ENCODE assay signal across 19 mouse cellular contexts in the genomic region with DNA sequence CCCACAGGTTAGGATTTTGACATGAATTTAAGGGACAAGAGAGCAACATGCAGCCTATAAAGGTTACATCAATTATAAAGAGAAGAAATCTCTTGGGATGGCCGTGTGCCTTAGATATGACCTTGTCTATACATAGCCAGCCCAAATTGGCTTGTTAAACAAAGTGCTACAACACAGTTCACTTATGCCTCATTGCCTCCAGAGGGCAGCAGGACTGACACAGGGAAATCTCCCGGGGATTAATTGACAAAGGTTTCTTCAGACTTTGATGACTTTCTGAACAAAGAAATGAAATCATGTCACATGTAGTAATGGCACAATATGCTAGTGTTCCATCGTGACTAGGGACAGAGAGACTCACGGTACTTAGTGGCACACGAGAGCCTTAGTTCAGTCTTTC. TPM values are rescaled to one million over a fixed set of nuclear protein-coding genes. Genes with fewer than 3 reads are reported as not detected.
DNase-seq lines count a peak whose midpoint lies in the region; ATAC-seq and TF ChIP-seq lines count a peak whose summit lies in the region.
"Had no signal": no experiment of that assay in that cellular context is flagged by ENCODE, and none has a peak within 500 bp of the region (broad histone marks: within the 10 kb centered on the region; RNA-seq: fewer than 3 reads in every experiment).

No protein-coding gene starts in this region.

- peaks cover under 1% of the 10 kb centered on the region; the same call in 1 of the 2 replicates for H3K4me1 ChIP-seq in heart, embryonic 10.5 days
- H3K4me1 ChIP-seq in heart, embryonic 11.5 days (ENCODE audit: control insufficient read depth, insufficient read depth, low read length): no peaks in the 10 kb centered on the region
- no peaks in the 10 kb centered on the region for H3K4me1 ChIP-seq in lung, embryonic 14.5 days (ENCODE audit: insufficient read depth)
- H3K4me1 ChIP-seq in forebrain, embryonic 10.5 days: peaks cover 35% of the 10 kb centered on the region
- H3K4me1 ChIP-seq: heart, embryonic 15.5 days; liver, embryonic 12.5 days; lung, embryonic 15.5 days had no signal

- H3K9ac ChIP-seq in heart, embryonic 11.5 days (ENCODE audit: low read depth, low read length): no peak overlapping the region
- H3K9ac ChIP-seq in lung, embryonic 14.5 days: no peak overlapping the region
- H3K9ac ChIP-seq: forebrain, embryonic 13.5 days; heart, embryonic 15.5 days; liver, embryonic 12.5 days; lung, embryonic 15.5 days had no signal

- no peaks in the 10 kb centered on the region for H3K9me3 ChIP-seq in heart, embryonic 10.5 days
- no peaks in the 10 kb centered on the region for H3K9me3 ChIP-seq in heart, embryonic 11.5 days (replicated peaks; ENCODE audit: control insufficient read depth, low read length)
- H3K9me3 ChIP-seq in lung, embryonic 14.5 days (ENCODE audit: low read depth, low read length): no peaks in the 10 kb centered on the region
- H3K9me3 ChIP-seq in forebrain, embryonic 10.5 days: no peaks in the 10 kb centered on the region
- H3K9me3 ChIP-seq: embryonic facial prominence, embryonic 10.5 days; forebrain, embryonic 13.5 days; heart, embryonic 15.5 days; liver, embryonic 12.5 days; lung, embryonic 15.5 days had no signal

- no peak for ATAC-seq in heart, embryonic 11.5 days (replicated peaks; ENCODE audit: insufficient number of reproducible peaks, low FRiP score, low TSS enrichment)
- no peak for ATAC-seq in lung, embryonic 14.5 days (ENCODE audit: insufficient read depth)
- ATAC-seq: forebrain, embryonic 13.5 days; liver, embryonic 12.5 days had no signal

- WGBS in heart, embryonic 10.5 days: 74% methylated on average over 5 of the region's 5 CpGs
- 75% methylated on average over 5 of the region's 5 CpGs for WGBS in heart, embryonic 11.5 days (ENCODE audit: insufficient replicate concordance)
- WGBS in lung, embryonic 14.5 days: 70% methylated on average over 5 of the region's 5 CpGs
- WGBS in forebrain, embryonic 10.5 days: 67% methylated on average over 5 of the region's 5 CpGs

- H3K27me3 ChIP-seq in heart, embryonic 10.5 days (ENCODE audit: insufficient read depth, poor library complexity, severe bottlenecking): peaks cover 16% of the 10 kb centered on the region
- peaks cover 7% of the 10 kb centered on the region; the same call in 1 of the 2 replicates for H3K27me3 ChIP-seq in heart, embryonic 11.5 days (ENCODE audit: control insufficient read depth, insufficient read depth, low read length)
- H3K27me3 ChIP-seq in lung, embryonic 14.5 days (ENCODE audit: insufficient read depth, low read length): peaks cover 8% of the 10 kb centered on the region; the same call in 1 of the 2 replicates
- peaks cover 15% of the 10 kb centered on the region for H3K27me3 ChIP-seq in forebrain, embryonic 10.5 days (ENCODE audit: poor library complexity, severe bottlenecking)

- H3K4me2 ChIP-seq in heart, embryonic 11.5 days: no peak overlapping the region
- H3K4me2 ChIP-seq in lung, embryonic 14.5 days: no peak overlapping the region
- H3K4me2 ChIP-seq: forebrain, embryonic 13.5 days; heart, embryonic 15.5 days; liver, embryonic 12.5 days; lung, embryonic 15.5 days had no signal

- peak; percentile 22 for DNase-seq in heart, embryonic 10.5 days (ENCODE audit: low spot score)
- no peak for DNase-seq in lung, embryonic 14.5 days
- no peak for DNase-seq in lung, postnatal 36 days
- DNase-seq in NIH3T3 (ENCODE audit: low read depth): peak; percentile 5
- peak; percentile 47 for DNase-seq in retina, postnatal 1 day
- no peak for DNase-seq in forebrain, embryonic 10.5 days (ENCODE audit: extremely low spot score, low spot score)
- DNase-seq: adrenal gland, postnatal 25 days; cerebellum, adult 11-12 months; kidney, adult 8-10 months; kidney, postnatal 25 days; layer of hippocampus, adult 9-11 months; thymus, postnatal 36 days had no signal

- 0 out of 2 replicates have a peak, but pooled peaks have one; percentile 17 for TF ChIP-seq CTCF in lung, embryonic 14.5 days (IDR thresholded peaks at IDR 0.05; ENCODE audit: low read depth)

- no peak overlapping the region for H3K4me3 ChIP-seq in heart, embryonic 10.5 days
- no peak overlapping the region for H3K4me3 ChIP-seq in heart, embryonic 11.5 days (ENCODE audit: low read depth, low read length)
- no peak overlapping the region for H3K4me3 ChIP-seq in lung, embryonic 14.5 days (ENCODE audit: low read depth, low read length)
- no peak overlapping the region for H3K4me3 ChIP-seq in forebrain, embryonic 10.5 days
- H3K4me3 ChIP-seq: embryonic facial prominence, embryonic 10.5 days; forebrain, embryonic 13.5 days; heart, embryonic 15.5 days; liver, embryonic 12.5 days; lung, embryonic 15.5 days had no signal

- no peaks in the 10 kb centered on the region for H3K36me3 ChIP-seq in heart, embryonic 10.5 days
- no peaks in the 10 kb centered on the region for H3K36me3 ChIP-seq in heart, embryonic 11.5 days (ENCODE audit: control insufficient read depth, insufficient read depth, low read length)
- H3K36me3 ChIP-seq in lung, embryonic 14.5 days (ENCODE audit: insufficient read depth): no peaks in the 10 kb centered on the region
- no peaks in the 10 kb centered on the region for H3K36me3 ChIP-seq in forebrain, embryonic 10.5 days (replicated peaks)
- H3K36me3 ChIP-seq: embryonic facial prominence, embryonic 10.5 days; G1E; heart, embryonic 15.5 days; liver, embryonic 12.5 days; lung, embryonic 15.5 days had no signal

- H3K27ac ChIP-seq in heart, embryonic 10.5 days: no peak overlapping the region
- H3K27ac ChIP-seq in heart, embryonic 11.5 days (ENCODE audit: low read depth, low read length): no peak overlapping the region
- H3K27ac ChIP-seq in lung, embryonic 14.5 days (ENCODE audit: low read depth): no peak overlapping the region
- H3K27ac ChIP-seq in forebrain, embryonic 10.5 days: no peak overlapping the region
- H3K27ac ChIP-seq: embryonic facial prominence, embryonic 10.5 days; forebrain, embryonic 13.5 days; heart, embryonic 15.5 days; liver, embryonic 12.5 days; lung, embryonic 15.5 days had no signal

RNA-seq across cellular contexts. Expression of gene Cacna1e, which starts 5.9 kb away (rescaled TPM):
- polyA plus RNA-seq in heart, embryonic 10.5 days (2016; fragmentation: Nextera tagmentation; extraction: Ambion mirVana): 0.20 and 0.42 TPM in 2 replicates
- polyA plus RNA-seq in heart, embryonic 11.5 days (2014; fragmentation: Nextera tagmentation; extraction: Ambion mirVana): 0.32 and 0.66 TPM in 2 replicates
- polyA plus RNA-seq in lung, embryonic 14.5 days (2014; fragmentation: Nextera tagmentation; extraction: Ambion mirVana): 0.23 and 0.25 TPM in 2 replicates
- 0.46 and 0.57 TPM in 2 replicates for polyA plus RNA-seq in forebrain, embryonic 10.5 days (2016; fragmentation: Nextera tagmentation; extraction: Ambion mirVana)
- polyA plus RNA-seq: G1E had no signal

Comparison
In these comparisons a context has a peak if more than half of its experiments do, and no peak if none do; other contexts are left out.
1. DNase-seq: peak in heart, embryonic 10.5 days (single experiment), NIH3T3 (single experiment) and retina, postnatal 1 day (single experiment); none in lung, embryonic 14.5 days (single experiment), lung, postnatal 36 days (single experiment) and forebrain, embryonic 10.5 days (single experiment).